Mouse (Mus musculus): ENCODE data around the gene Tmem14a.
"Not testable (repeated sequence)": the region's sequence is repeated elsewhere in the genome, so short reads cannot be mapped to it uniquely, and the experiment has no call there.

Gene Tmem14a

GRCm38 (mm10) chr1:21252566-21253302, 34.4 kb downstream of the Tmem14a start:
- in situ Hi-C loops (cut with MboI): no loop called here

- in situ Hi-C loops (cut with MboI): no loop called here
Observed at GRCm38 (mm10) chr1:21253303-21253650, 34.9 kb downstream of the Tmem14a start.

- in situ Hi-C loops (cut with MboI): no loop called here
Observed at GRCm38 (mm10) chr1:21253856-21254255, 35.5 kb downstream of the Tmem14a start.

GRCm38 (mm10) chr1:21255625-21256345, 37.4 kb downstream of the Tmem14a start:
- in situ Hi-C loops (cut with MboI): no loop called here

GRCm38 (mm10) chr1:21256391-21256790, 38.0 kb downstream of the Tmem14a start:
- in situ Hi-C loops (cut with MboI): no loop called here

GRCm38 (mm10) chr1:21256871-21257270, 38.5 kb downstream of the Tmem14a start:
- in situ Hi-C loops (cut with MboI): no loop called here

- in situ Hi-C loops (cut with MboI): not testable (repeated sequence)
Observed at GRCm38 (mm10) chr1:21259981-21260380, 41.6 kb downstream of the Tmem14a start.

- in situ Hi-C loops (cut with MboI): no loop called here
Observed at GRCm38 (mm10) chr1:21262401-21262800, 44.0 kb downstream of the Tmem14a start.

- in situ Hi-C loops (cut with MboI): no loop called here
Observed at GRCm38 (mm10) chr1:21263986-21264385, 45.6 kb downstream of the Tmem14a start.

- in situ Hi-C loops (cut with MboI): no loop called here
Observed at GRCm38 (mm10) chr1:21264747-21265146, 46.4 kb downstream of the Tmem14a start.

- in situ Hi-C loops (cut with MboI): no loop called here
Observed at GRCm38 (mm10) chr1:21266766-21267165, 48.4 kb downstream of the Tmem14a start.

GRCm38 (mm10) chr1:21267466-21267865, 49.1 kb downstream of the Tmem14a start:
- in situ Hi-C loops (cut with MboI): not testable (repeated sequence)

- in situ Hi-C loops (cut with MboI): no loop called here
Observed at GRCm38 (mm10) chr1:21271343-21272055, 53.1 kb downstream of the Tmem14a start.

- in situ Hi-C loops (cut with MboI): no loop called here
Observed at GRCm38 (mm10) chr1:21272056-21272431, 53.7 kb downstream of the Tmem14a start.

GRCm38 (mm10) chr1:21273091-21273490, 54.7 kb downstream of the Tmem14a start:
- in situ Hi-C loops (cut with MboI): no loop called here

- in situ Hi-C loops (cut with MboI): no loop called here
Observed at GRCm38 (mm10) chr1:21274437-21275040, 56.2 kb downstream of the Tmem14a start.

- in situ Hi-C loops (cut with MboI): not testable (repeated sequence)
Observed at GRCm38 (mm10) chr1:21275366-21275765, 57.0 kb downstream of the Tmem14a start.

GRCm38 (mm10) chr1:21276158-21276557, 57.8 kb downstream of the Tmem14a start:
- in situ Hi-C loops (cut with MboI): not testable (repeated sequence)
